ENCODE assay signal across 11 mouse cellular contexts in genomic region chr19:7214484-7214883, GRCm38 (mm10). TPM values are rescaled to one million over a fixed set of nuclear protein-coding genes. Genes with fewer than 3 reads are reported as not detected.
A peak's percentile ranks its signal among the peaks of the same experiment; 100 is the strongest.
DNase-seq lines count a peak whose midpoint lies in the region; TF ChIP-seq lines count a peak whose summit lies in the region.
"Had no signal": no experiment of that assay in that cellular context is flagged by ENCODE, and none has a peak within 500 bp of the region (broad histone marks: within the 10 kb centered on the region; RNA-seq: fewer than 3 reads in every experiment).

No protein-coding gene starts in this region.

- H3K4me1 ChIP-seq in lung, adult 2 months (ENCODE audit: control insufficient read depth, insufficient read depth, low read length): peaks cover 8% of the 10 kb centered on the region; the same call in 1 of the 2 replicates

- no peak for TF ChIP-seq POLR2A in lung, adult 2 months (IDR thresholded peaks at IDR 0.05; ENCODE audit: borderline replicate concordance, extremely low read depth, low read depth, low read length)

- H3K4me3 ChIP-seq in lung, adult 2 months (replicated peaks; ENCODE audit: extremely low read depth, low read depth, low read length): no peak overlapping the region

- TF ChIP-seq CTCF in lung, adult 2 months (IDR thresholded peaks at IDR 0.05; ENCODE audit: insufficient read depth, low read length): no peak

- peak; percentile 26 to 65 for DNase-seq in adrenal gland, adult (ENCODE audit: inconsistent age in 2 of 2, low spot score in 1 of 2)
- DNase-seq in adrenal gland, adult 8-10 months: no peak
- peak; percentile 25 for DNase-seq in kidney, adult 11 months
- DNase-seq in kidney, postnatal 36 days: no peak
- peak; percentile 69 for DNase-seq in brain, adult 2 months (ENCODE audit: low read depth, low spot score)
- DNase-seq in lung, adult 2 months: peak; percentile 30
- no peak for DNase-seq in urinary bladder, postnatal 36 days (ENCODE audit: low spot score in 2 of 2)
- no peak for DNase-seq in spleen, postnatal 4 days (ENCODE audit: low spot score in 2 of 2)
- DNase-seq: gastrocnemius, postnatal 36 days; right cerebral cortex, postnatal 4 days; thymus, postnatal 4 days had no signal

- 42% methylated on average over 5 of the region's 5 CpGs for WGBS in lung, adult 2 months

RNA-seq across cellular contexts. Expression of gene Cox8a, which starts 2.9 kb away (rescaled TPM):
- total RNA-seq in adrenal gland, adult 8-10 months (2022): 100 to 1,000 TPM; 725 to 927 (median 846) TPM
- polyA plus RNA-seq in lung, adult 2 months (2012; rRNA removed): 984 and 1,290 TPM in 2 replicates

RNA-seq across cellular contexts. Expression of gene Otub1, which starts 8.4 kb away (rescaled TPM):
- total RNA-seq in adrenal gland, adult 8-10 months (2022): 100 to 1,000 TPM; 127 to 182 (median 149) TPM
- polyA plus RNA-seq in lung, adult 2 months (2012; rRNA removed): 74.5 and 82.0 TPM in 2 replicates

RNA-seq across cellular contexts. Expression of gene Naa40, which starts 26.5 kb away (rescaled TPM):
- 10 to 100 TPM; 20.9 to 27.4 (median 24.4) TPM for total RNA-seq in adrenal gland, adult 8-10 months (2022)
- 14.9 and 18.5 TPM in 2 replicates for polyA plus RNA-seq in lung, adult 2 months (2012; rRNA removed)

RNA-seq across cellular contexts. Expression of gene Rcor2, which starts 52.6 kb away (rescaled TPM):
- 1 to 10 TPM; 3.8 to 7.5 (median 5.3) TPM for total RNA-seq in adrenal gland, adult 8-10 months (2022)
- polyA plus RNA-seq in lung, adult 2 months (2012; rRNA removed): 1.7 and 3.3 TPM in 2 replicates

Comparison
In these comparisons a context has a peak if more than half of its experiments do, and no peak if none do; other contexts are left out.
1. DNase-seq: peak in adrenal gland, adult (2 of 2), kidney, adult 11 months (single experiment), brain, adult 2 months (single experiment) and lung, adult 2 months (single experiment); none in adrenal gland, adult 8-10 months (single experiment), kidney, postnatal 36 days (0 of 2), urinary bladder, postnatal 36 days (0 of 2) and spleen, postnatal 4 days (0 of 2).